ENCODE assay signal across 29 mouse cellular contexts in the genomic region with DNA sequence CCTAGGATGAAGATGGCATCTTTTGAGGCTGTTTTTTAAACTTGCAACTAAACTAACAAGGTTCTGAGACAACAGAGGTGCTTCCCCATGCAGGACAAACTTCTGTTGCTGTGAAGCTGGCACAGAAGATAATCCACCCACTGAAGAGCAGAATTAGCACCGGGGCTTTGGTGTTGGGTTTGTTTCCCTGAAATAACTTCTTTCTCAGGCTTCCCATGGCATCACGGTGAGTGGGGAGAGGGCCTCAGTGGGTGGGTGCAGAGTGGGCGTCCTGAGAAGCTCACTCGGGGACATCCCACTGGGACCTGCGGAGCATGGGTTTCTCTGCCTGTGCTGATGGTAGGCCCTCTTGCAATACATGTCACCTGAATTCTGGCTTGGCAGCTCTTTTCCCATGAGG.
A peak's percentile ranks its signal among the peaks of the same experiment; 100 is the strongest.
DNase-seq lines count a peak whose midpoint lies in the region; ATAC-seq and TF ChIP-seq lines count a peak whose summit lies in the region.
"Had no signal": no experiment of that assay in that cellular context is flagged by ENCODE, and none has a peak within 500 bp of the region (broad histone marks: within the 10 kb centered on the region; RNA-seq: fewer than 3 reads in every experiment).

No protein-coding gene starts in this region.

- no peak for ATAC-seq in forebrain, embryonic 13.5 days
- ATAC-seq in forebrain, postnatal 0 days, result no peak
- ATAC-seq in hindbrain, embryonic 13.5 days (ENCODE audit: low FRiP score), result no peak
- no peak for ATAC-seq in hindbrain, embryonic 12.5 days (ENCODE audit: low FRiP score)
- ATAC-seq: activated CD4-positive, CD25-positive, alpha-beta regulatory T cell, adult 4 months; forebrain, embryonic 14.5 days; intestine, embryonic 15.5 days; liver, embryonic 12.5 days had no signal

- WGBS in forebrain, embryonic 13.5 days, result 84% methylated on average over 5 of the region's 5 CpGs
- 80% methylated on average over 5 of the region's 5 CpGs for WGBS in forebrain, postnatal 0 days
- 80% methylated on average over 5 of the region's 5 CpGs for WGBS in hindbrain, embryonic 13.5 days
- 82% methylated on average over 5 of the region's 5 CpGs for WGBS in hindbrain, embryonic 12.5 days

- H3K4me1 ChIP-seq in forebrain, embryonic 13.5 days, result peaks cover 23% of the 10 kb centered on the region
- peaks cover 16% of the 10 kb centered on the region for H3K4me1 ChIP-seq in forebrain, postnatal 0 days (ENCODE audit: insufficient read depth)
- peaks cover 17% of the 10 kb centered on the region for H3K4me1 ChIP-seq in hindbrain, embryonic 13.5 days (replicated peaks)
- H3K4me1 ChIP-seq in hindbrain, embryonic 12.5 days, result peaks cover 10% of the 10 kb centered on the region
- H3K4me1 ChIP-seq: intestine, embryonic 15.5 days; limb, embryonic 13.5 days; liver, embryonic 12.5 days had no signal

- intact Hi-C loops in left cerebral cortex, postnatal 25 days (cut with DNase I), result loop anchor here (10.0 kb wide), 1 partner anchor 148 kb away; no protein-coding TSS in a partner anchor
- intact Hi-C loops in left cerebral cortex, postnatal 10 days (cut with DNase I), result no loop called here

- DNase-seq in forebrain, postnatal 0 days, result no peak
- peak; percentile 41 to 90 for DNase-seq in left cerebral cortex, postnatal 25 days (ENCODE audit: low spot score in 2 of 2)
- no peak for DNase-seq in left cerebral cortex, postnatal 10 days (ENCODE audit: extremely low spot score in 1 of 2, low spot score in 2 of 2)
- peak; percentile 63 for DNase-seq in right cerebral cortex, postnatal 25 days
- no peak for DNase-seq in thymus, adult 18-20 months
- DNase-seq: adrenal gland, postnatal 10 days; cerebellum, adult 2 months; cerebellum, postnatal 25 days; gastrocnemius, postnatal 10 days; heart, adult 18-20 months; kidney, adult 8-10 months; kidney, postnatal 10 days; lung, adult 18-20 months; lung, postnatal 14 days; spleen, adult 18-20 months; thymus, postnatal 25 days had no signal

- H3K4me3 ChIP-seq in forebrain, embryonic 13.5 days, result no peak overlapping the region
- H3K4me3 ChIP-seq in forebrain, postnatal 0 days (ENCODE audit: low read depth, low read length), result no peak overlapping the region
- H3K4me3 ChIP-seq in hindbrain, embryonic 13.5 days, result no peak overlapping the region
- H3K4me3 ChIP-seq in hindbrain, embryonic 12.5 days, result no peak overlapping the region
- H3K4me3 ChIP-seq: embryonic facial prominence, embryonic 13.5 days; erythroblast, embryonic 14.5 days; heart, embryonic 13.5 days; hindbrain, embryonic 15.5 days; intestine, embryonic 15.5 days; limb, embryonic 13.5 days; liver, embryonic 12.5 days had no signal

- H3K9me3 ChIP-seq in forebrain, embryonic 13.5 days (replicated peaks), result no peaks in the 10 kb centered on the region
- H3K9me3 ChIP-seq in forebrain, postnatal 0 days (ENCODE audit: low read length), result no peaks in the 10 kb centered on the region
- H3K9me3 ChIP-seq in hindbrain, embryonic 13.5 days, result no peaks in the 10 kb centered on the region
- H3K9me3 ChIP-seq in hindbrain, embryonic 12.5 days (replicated peaks), result no peaks in the 10 kb centered on the region
- H3K9me3 ChIP-seq: embryonic facial prominence, embryonic 13.5 days; heart, embryonic 13.5 days; hindbrain, embryonic 15.5 days; intestine, embryonic 15.5 days; limb, embryonic 13.5 days; liver, embryonic 12.5 days had no signal

- H3K27ac ChIP-seq in forebrain, embryonic 13.5 days, result peak overlapping the region; percentile 40
- H3K27ac ChIP-seq in forebrain, postnatal 0 days (ENCODE audit: low read depth, low read length), result no peak overlapping the region
- 0 out of 2 replicates have a peak overlapping the region, but pooled peaks have one; percentile 35 for H3K27ac ChIP-seq in hindbrain, embryonic 13.5 days
- H3K27ac ChIP-seq in hindbrain, embryonic 12.5 days, result no peak overlapping the region
- H3K27ac ChIP-seq: embryonic facial prominence, embryonic 13.5 days; heart, embryonic 13.5 days; hindbrain, embryonic 15.5 days; intestine, embryonic 15.5 days; limb, embryonic 13.5 days; liver, embryonic 12.5 days had no signal

- no peak for TF ChIP-seq CTCF in forebrain, postnatal 0 days (IDR thresholded peaks at IDR 0.05; ENCODE audit: low read depth)

- no peak overlapping the region for H3K4me2 ChIP-seq in forebrain, embryonic 13.5 days
- no peak overlapping the region for H3K4me2 ChIP-seq in forebrain, postnatal 0 days (ENCODE audit: low read depth)
- H3K4me2 ChIP-seq in hindbrain, embryonic 13.5 days, result no peak overlapping the region
- H3K4me2 ChIP-seq in hindbrain, embryonic 12.5 days (replicated peaks), result no peak overlapping the region
- H3K4me2 ChIP-seq: embryonic facial prominence, embryonic 13.5 days; heart, embryonic 13.5 days; hindbrain, embryonic 15.5 days; intestine, embryonic 15.5 days; limb, embryonic 13.5 days; liver, embryonic 12.5 days; midbrain, embryonic 11.5 days had no signal

- no peaks in the 10 kb centered on the region for H3K36me3 ChIP-seq in forebrain, embryonic 13.5 days (ENCODE audit: poor library complexity, severe bottlenecking)
- no peaks in the 10 kb centered on the region for H3K36me3 ChIP-seq in forebrain, postnatal 0 days (ENCODE audit: insufficient read depth)
- H3K36me3 ChIP-seq in hindbrain, embryonic 13.5 days, result no peaks in the 10 kb centered on the region
- H3K36me3 ChIP-seq in hindbrain, embryonic 12.5 days, result no peaks in the 10 kb centered on the region
- H3K36me3 ChIP-seq: embryonic facial prominence, embryonic 13.5 days; hindbrain, embryonic 15.5 days; intestine, embryonic 15.5 days; limb, embryonic 13.5 days; liver, embryonic 12.5 days had no signal

- H3K27me3 ChIP-seq in forebrain, embryonic 13.5 days, result no peaks in the 10 kb centered on the region
- H3K27me3 ChIP-seq in forebrain, postnatal 0 days (ENCODE audit: insufficient read depth, low read length), result no peaks in the 10 kb centered on the region
- no peaks in the 10 kb centered on the region for H3K27me3 ChIP-seq in hindbrain, embryonic 13.5 days
- H3K27me3 ChIP-seq in hindbrain, embryonic 12.5 days, result no peaks in the 10 kb centered on the region
- H3K27me3 ChIP-seq: embryonic facial prominence, embryonic 13.5 days; heart, embryonic 13.5 days; hindbrain, embryonic 15.5 days; intestine, embryonic 15.5 days; limb, embryonic 13.5 days; liver, embryonic 12.5 days had no signal

- no peak overlapping the region for H3K9ac ChIP-seq in forebrain, embryonic 13.5 days
- no peak overlapping the region for H3K9ac ChIP-seq in forebrain, postnatal 0 days
- H3K9ac ChIP-seq in hindbrain, embryonic 13.5 days, result no peak overlapping the region
- H3K9ac ChIP-seq in hindbrain, embryonic 12.5 days, result no peak overlapping the region
- H3K9ac ChIP-seq: embryonic facial prominence, embryonic 13.5 days; hindbrain, embryonic 15.5 days; intestine, embryonic 15.5 days; limb, embryonic 13.5 days; liver, embryonic 12.5 days had no signal

Comparison
In these comparisons a context has a peak if more than half of its experiments do, and no peak if none do; other contexts are left out.
1. H3K27ac ChIP-seq: peak in forebrain, embryonic 13.5 days (single experiment) and hindbrain, embryonic 13.5 days (single experiment); none in forebrain, postnatal 0 days (single experiment) and hindbrain, embryonic 12.5 days (single experiment).
2. DNase-seq: peak in left cerebral cortex, postnatal 25 days (2 of 2) and right cerebral cortex, postnatal 25 days (single experiment); none in forebrain, postnatal 0 days (single experiment), left cerebral cortex, postnatal 10 days (0 of 2) and thymus, adult 18-20 months (0 of 2).